Mouse (Mus musculus): ENCODE results near the gene Adgrg3.

The Adgrg3 gene

GRCm38 (mm10) chr8:95025421-95025820 is 7.9 kb downstream of the Adgrg3 start:
- DNase-seq, result peak; percentile 59 to 67

GRCm38 (mm10) chr8:95028391-95028790 is 10.9 kb downstream of the Adgrg3 start:
- DNase-seq, result peak; percentile 18 to 22

GRCm38 (mm10) chr8:95037106-95037925 is 19.8 kb downstream of the Adgrg3 start:
- no peak for DNase-seq

GRCm38 (mm10) chr8:95041883-95042784 is 24.6 kb downstream of the Adgrg3 start:
- no peak for DNase-seq

- DNase-seq, result no peak
These were observed 27.3 kb downstream of the Adgrg3 start for GRCm38 (mm10) chr8:95044811-95045210.

GRCm38 (mm10) chr8:95046982-95047381 is 29.5 kb downstream of the Adgrg3 start:
- no peak for DNase-seq

GRCm38 (mm10) chr8:95047884-95048680 is 30.6 kb downstream of the Adgrg3 start:
- no peak for DNase-seq

- no peak for DNase-seq
These were observed 32.1 kb downstream of the Adgrg3 start for GRCm38 (mm10) chr8:95049636-95050035.

GRCm38 (mm10) chr8:95054438-95054837 is 36.9 kb downstream of the Adgrg3 start:
- no peak for DNase-seq

- DNase-seq, result no peak
These were observed 37.5 kb downstream of the Adgrg3 start, which contains the start of gene Drc7 for GRCm38 (mm10) chr8:95054927-95055510. TSS of gene Drc7 (plus strand) at chr8:95055103.

- no peak for DNase-seq
These were observed 38.9 kb downstream of the Adgrg3 start for GRCm38 (mm10) chr8:95056414-95056813.

- peak; percentile 24 to 34 for DNase-seq
These were observed 41.2 kb downstream of the Adgrg3 start for GRCm38 (mm10) chr8:95058661-95059060.

- DNase-seq, result no peak
These were observed 42.5 kb downstream of the Adgrg3 start for GRCm38 (mm10) chr8:95059812-95060533.

- no peak for DNase-seq
These were observed 47.0 kb downstream of the Adgrg3 start for GRCm38 (mm10) chr8:95064531-95064930.

GRCm38 (mm10) chr8:95067582-95067981 is 50.1 kb downstream of the Adgrg3 start:
- peak; percentile 77 to 78 for DNase-seq

GRCm38 (mm10) chr8:95075504-95075903 is 58.0 kb downstream of the Adgrg3 start:
- no peak for DNase-seq

- DNase-seq, result no peak
These were observed 58.7 kb downstream of the Adgrg3 start for GRCm38 (mm10) chr8:95076151-95076550.

GRCm38 (mm10) chr8:95078055-95078454 is 60.6 kb downstream of the Adgrg3 start:
- DNase-seq, result no peak

GRCm38 (mm10) chr8:95079305-95079704 is 61.8 kb downstream of the Adgrg3 start:
- DNase-seq, result no peak

GRCm38 (mm10) chr8:95080381-95081341 is 63.2 kb downstream of the Adgrg3 start, which contains the start of gene Katnb1:
TSS of gene Katnb1 (plus strand) at chr8:95081186.
- peak; percentile 94 to 97 for DNase-seq
